Mouse (Mus musculus): ENCODE measurements around the gene Plscr3.

Gene Plscr3

DNA sequence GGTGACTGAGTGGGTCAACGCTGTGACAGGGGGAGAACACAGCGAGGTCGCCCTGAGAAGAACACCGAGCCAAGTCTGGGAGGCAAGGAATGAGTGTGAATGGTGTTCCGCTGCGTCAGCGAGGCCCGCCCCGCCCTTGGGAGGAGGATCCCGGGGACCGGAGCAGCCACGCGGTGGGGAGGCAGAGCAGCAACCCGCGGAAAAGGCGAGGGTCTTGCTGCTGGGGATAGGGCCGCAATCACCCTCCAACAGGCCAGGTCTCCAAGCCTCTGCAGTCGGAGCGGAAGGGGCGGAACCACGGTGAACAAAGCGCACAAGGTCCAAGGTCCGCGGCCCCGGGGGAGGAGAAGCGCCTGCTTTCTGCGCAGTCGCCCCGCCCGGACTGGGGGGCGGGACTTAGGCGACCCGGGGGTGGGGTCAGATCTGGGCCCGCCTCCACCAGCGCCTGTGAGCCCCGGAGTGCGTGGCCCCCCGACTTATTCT lies at the start of gene Plscr3:
Gene Plscr3, plus strand, starts transcription at position 179 of the 483 bp plus-strand sequence.
- peak; percentile 93 for DNase-seq (ENCODE audit: extremely low spot score, low spot score)

DNA sequence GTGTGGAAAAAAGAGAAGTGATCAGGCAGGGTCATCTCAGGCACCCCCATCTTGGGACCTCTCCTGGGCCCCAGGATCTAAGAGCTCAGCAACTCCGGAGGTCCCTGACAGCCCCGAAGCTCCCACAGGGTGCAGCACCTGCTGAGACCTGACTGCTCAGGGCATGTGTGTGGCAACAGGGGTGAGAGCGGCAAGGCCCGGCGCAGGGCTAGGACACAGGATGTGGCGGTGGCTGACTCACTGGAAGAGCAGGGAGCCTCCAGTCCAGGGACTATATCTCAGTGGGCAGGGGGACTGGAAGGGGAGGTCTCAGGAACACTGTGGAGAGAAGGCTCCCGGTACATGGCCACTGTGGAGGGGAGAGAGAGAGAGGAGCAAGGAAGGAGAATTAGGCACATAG lies 48.3 kb upstream of the Plscr3 start:
- no peak for DNase-seq (ENCODE audit: extremely low spot score, low spot score)

DNA sequence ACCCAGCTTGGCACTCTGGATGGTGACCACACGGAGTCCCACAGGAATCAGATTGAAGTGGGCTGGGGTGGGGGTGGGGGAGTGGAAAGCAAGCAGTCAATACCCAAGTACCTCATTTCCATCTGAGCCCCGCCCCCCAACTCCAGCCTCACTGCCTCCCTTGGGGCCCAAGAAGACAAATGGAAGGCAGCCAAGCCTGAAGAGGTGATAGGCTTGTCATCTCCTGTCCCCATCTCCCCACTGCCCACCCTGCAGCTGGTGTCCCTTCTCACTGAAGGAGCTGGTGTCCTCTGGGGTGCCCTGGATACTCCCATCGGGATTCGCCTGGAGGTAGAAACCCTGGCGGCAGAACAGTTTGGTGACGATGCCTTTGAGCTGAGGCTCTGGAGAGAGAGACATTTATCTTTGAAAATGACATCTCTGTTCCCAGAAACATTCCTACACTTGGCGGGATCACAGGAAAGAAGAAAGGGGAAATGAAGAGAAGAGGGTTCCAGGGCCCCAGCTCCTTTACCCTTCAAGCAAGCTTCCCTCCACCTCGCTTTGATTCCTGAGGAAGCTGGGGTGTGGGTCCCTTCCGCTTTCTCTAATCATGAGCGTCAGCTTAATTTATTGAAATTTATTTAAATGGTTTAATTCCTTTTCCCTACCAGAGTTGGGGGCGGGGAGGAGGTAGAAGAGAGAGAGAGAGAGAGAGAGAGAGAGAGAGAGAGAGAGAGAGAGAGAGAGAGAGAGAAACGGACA lies 46.6 kb upstream of the Plscr3 start:
- no peak for DNase-seq (ENCODE audit: extremely low spot score, low spot score)

DNA sequence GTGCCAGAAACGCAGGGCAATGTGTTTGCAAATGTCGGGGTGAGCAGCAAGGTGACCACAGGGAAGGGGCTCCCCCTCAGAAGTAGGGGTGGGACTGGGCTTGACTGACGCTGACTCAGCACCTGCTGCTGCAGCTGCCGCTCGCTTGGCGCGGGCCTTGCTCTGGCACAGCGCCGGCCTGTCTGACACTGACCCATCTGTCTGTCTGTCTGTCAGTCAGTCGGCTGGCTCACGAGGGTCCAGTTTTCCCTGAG lies 46.1 kb upstream of the Plscr3 start:
- no peak for DNase-seq (ENCODE audit: extremely low spot score, low spot score)

DNA sequence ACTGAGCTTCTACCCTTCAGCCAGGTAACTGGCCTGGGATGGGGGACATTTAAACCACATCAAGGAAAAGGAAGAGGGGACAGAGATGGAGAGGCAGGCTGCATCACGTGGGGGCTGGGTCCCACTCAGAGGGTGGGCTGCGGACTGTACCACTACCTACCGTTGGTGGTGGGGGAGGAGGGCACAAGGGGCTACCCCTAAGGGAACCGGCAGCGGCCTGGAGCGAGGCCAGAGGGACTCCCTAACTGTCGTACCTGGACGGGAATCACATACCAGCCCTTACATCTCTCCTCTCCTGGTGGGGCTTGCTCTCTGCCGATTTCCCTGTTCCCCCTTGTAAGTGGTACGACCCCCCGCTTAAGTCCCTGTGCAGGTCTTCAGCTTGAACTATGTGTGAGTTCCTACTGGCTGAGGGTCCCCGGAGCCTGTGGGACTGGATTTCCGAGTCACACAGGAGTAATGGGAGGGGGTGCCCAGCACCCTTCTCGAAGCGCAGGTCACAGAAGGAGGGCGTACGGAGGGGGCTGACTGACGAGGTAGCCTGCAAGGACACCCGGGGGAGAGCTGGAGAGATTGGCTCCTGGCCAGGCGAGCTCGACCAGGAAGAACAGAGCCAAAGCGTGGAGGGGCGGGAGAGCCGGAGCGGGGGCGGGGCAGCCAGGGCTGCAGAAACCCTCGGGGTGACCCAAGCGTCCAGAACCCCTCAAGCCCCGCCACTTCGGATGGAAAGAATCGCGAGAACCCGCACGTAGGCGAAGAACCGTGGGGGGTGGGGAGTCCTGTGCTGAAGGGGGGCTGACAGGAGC lies 45.6 kb upstream of the Plscr3 start:
- DNase-seq (ENCODE audit: extremely low spot score, low spot score) = peak; percentile 88

DNA sequence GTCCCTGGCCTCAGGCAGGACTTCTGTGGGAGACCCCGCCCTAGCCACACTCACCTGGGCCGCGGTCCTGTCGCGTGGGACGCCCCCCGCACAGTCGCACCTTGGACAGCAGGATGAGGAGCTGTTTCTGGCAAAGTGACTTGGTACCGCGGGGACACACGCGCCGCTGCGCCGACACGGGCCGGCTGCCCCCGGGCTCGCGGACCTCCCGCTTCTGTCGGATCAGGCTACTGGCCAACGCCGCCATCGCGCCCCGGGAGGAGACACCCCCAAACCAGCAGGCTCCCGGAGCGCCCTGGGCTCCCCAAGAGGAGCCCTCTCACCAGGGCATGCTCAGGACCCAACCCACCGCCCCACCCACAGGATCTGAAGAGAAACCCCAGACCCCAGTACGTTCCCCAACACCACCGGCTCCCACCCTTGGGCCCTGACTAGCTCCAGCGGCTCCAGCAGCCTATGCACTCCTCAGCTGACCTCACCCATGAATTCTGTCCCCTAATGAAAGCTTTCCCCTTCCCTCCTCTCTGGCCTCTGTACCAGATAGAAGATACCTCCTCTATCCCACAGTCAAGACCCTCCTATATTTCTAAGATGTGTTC lies 44.7 kb upstream of the Plscr3 start, which contains the start of gene Fgf11:
Gene Fgf11, minus strand, starts transcription at position 479 of the 599 bp plus-strand sequence.
- peak; percentile 32 for DNase-seq (ENCODE audit: extremely low spot score, low spot score)

DNA sequence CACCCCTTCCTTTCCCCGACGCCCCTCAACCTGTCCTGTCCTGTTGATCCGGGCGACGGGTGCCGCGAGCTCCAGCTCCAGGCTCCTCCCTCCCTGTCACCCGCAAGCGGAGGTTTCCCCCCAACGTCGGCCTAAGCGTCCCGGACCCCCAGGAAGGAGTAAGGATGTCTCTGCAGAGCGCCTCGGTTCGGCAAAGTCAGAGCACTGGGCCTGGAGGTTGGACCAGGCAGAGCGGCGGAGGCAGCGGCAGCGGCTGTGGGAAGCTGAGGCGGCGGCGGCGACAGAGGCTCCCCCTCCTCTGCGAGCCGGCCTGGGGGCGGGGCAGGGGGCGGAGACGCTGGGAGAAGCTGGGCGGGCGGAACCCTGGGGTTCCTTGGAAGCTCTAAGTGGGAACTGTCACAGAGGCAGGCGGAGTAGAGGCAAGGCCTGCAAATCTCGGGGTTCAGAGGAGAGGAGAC lies 43.5 kb upstream of the Plscr3 start:
- DNase-seq (ENCODE audit: extremely low spot score, low spot score) = peak; percentile 77

DNA sequence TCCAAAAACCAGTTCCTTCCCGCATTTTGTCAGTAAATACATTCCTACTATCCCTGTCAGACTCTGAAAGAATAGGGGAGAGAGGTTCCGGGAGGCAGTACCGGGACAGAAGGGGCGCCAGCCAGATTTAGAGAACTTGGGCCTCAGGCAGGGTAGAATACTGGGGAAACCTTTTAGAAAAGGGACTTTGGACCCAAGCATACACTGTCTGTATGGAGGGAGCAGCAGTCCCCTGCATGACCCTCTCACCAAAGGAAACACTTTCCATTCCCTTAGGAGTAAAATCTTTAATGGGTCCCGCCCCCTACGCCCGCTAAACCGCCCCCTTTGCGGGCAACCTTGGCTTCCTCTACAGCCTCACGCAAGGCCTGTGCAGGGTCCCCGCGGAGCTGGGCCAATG lies 42.8 kb upstream of the Plscr3 start:
- no peak for DNase-seq (ENCODE audit: extremely low spot score, low spot score)

DNA sequence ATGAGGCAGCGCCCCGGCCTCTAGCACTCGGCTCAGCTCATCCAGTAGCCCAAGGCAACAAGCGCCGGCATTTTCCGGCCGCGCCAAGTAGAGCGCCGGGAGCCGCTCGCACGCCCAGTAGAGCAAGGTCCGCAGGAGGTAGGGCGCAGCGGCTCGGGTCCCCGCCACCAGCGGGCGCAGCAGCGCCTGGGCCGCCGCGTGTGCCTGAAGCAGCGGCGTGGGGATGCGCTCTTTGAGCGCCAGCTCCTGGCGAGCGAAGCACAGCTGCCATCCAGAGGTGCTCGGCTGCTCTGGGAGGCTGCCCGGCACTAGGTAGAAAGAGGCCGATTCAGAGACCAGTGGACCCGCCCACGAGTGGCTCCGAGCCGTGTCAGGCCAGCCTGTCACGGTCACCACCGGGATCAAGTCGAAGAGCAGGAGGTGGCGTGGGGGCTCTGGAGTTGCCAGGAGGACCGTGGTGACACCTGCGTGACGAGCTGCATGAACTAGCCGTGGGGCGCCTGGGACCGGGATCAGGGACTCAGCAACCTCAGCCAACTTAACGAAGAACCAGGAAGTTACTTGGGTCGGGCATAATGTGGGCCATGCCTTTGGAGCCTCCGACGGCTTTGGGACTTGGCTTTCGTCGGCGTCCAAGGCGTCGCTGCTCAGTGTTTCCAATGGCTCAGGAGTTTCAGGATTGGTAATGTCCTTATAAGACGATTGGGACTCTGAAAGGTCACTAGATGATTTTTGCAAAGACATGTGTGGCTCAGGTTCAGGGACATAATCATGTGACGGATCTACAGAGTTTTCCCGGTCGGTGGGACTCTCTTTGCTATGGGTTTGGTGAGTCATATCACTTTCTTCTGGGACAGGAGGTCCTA lies 42.2 kb upstream of the Plscr3 start:
- DNase-seq (ENCODE audit: extremely low spot score, low spot score) = peak; percentile 70

DNA sequence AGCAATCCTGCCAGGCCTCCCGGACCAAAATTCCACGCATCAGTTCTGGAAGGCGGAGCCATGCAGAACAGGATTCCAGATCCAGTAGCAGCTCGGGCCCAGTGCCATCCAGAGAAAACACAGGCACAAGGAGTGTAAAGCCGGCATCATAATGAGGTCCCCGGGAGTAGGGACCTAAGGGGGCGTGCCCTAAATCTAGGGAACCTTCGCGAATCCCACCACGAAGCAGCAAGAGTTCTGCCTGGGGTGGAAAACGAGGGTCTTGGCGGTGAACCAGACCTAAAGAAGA lies 41.6 kb upstream of the Plscr3 start:
- DNase-seq (ENCODE audit: extremely low spot score, low spot score) = peak; percentile 30

DNA sequence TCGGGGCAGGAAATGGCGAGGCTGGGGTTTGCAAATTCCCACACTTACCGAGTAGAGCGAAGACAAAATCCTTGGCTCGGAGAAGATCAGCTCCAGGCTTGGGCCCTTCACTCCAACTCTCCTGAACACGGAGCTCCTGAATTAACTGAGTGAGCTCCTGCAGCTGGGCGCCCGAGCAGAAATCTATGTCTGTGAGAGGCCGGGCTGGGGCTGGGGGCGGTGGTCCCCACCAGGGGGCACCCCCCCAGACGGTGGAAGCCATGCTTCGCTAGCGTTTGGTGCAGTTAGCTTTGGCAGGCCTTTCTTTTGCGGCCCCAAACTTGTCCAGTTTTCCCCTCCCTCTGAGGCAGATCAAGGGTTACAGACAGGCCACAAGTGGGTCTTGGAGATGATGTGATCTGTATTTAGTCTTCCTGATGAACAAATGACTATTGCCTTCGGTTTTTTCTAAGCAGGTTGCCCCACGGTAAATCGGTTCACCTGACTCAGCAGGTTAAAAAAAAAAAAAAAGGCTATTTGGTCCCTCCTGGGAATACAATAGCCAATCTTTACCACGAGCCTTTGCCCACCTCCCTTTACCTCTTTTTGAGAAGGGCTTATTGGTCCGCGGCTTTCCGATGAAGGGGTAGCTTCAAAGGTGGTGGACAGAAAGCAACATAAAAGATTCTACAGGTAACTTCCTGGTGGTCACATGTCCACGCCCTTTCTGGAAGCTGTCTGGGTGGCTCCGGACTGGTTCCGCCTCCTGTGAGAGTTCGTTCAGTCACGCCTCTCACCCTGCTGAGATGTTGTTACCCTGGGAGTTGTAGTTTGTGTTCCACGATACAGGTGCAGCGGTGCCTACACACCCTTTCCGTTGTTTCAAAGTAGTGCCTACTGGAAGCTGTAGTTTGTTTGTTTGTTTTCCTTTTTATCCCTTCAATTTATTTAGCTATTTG lies 40.9 kb upstream of the Plscr3 start, which contains the start of gene Tmem102:
Gene Tmem102, minus strand, starts transcription at position 653 of the 938 bp plus-strand sequence.
- DNase-seq (ENCODE audit: extremely low spot score, low spot score) = no peak

DNA sequence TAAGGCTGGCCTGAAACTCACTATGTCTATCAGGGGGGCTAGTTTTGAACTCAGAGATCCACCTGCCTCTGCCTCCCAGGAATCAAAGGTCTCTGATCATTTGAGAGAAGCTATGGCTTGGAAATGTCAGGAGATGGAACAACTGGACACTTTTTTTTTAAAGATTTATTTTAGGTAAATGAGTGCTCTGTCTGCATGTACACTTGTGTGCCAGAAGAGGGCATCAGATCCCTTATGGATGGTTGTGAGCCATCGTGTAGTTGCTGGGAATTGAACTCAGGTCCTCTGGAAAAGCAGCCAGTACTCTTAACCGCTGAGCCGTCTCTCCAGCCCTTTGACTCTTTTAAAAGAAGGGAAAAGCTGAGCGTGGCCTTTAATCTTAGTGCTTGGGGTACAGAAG lies 39.8 kb upstream of the Plscr3 start:
- DNase-seq (ENCODE audit: extremely low spot score, low spot score) = no peak

DNA sequence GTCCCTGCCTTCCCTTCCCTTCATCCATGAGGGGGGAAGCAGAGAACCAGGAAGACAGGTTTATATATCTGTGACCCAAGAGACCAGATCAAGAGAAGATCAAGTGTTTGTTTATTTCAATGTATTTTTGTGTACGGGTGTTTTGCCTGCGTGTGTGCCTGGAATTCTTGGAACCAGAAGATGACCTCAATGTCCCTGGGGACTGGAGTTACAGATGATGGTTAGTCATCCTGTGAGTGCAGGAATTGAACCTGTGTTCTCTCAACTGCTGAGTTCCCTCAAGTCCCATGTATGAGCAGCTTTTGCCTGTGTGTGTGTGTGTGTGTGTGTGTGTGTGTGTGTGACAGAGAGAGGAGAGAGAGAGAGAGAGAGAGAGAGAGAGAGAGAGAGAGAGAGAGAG lies 38.5 kb upstream of the Plscr3 start:
- no peak for DNase-seq (ENCODE audit: extremely low spot score, low spot score)

DNA sequence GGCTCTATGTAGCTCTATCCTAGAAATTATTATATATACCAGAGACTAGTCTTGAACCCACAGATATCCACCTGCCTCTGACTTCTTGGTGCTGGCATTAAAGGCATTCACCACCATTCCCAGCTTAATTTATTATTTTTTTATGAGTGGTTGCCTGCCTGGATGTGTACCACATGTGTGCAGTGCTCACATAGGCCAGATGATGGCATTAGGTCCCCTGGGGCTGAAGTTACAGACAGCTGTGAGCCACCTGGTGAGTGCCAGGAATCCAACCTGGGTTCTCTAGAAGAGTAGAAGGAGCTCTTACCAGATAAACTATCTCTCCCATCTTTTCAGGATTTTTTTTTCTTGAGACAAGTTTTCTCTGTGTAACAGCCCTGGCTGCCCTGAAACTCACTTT lies 35.9 kb upstream of the Plscr3 start:
- no peak for DNase-seq (ENCODE audit: extremely low spot score, low spot score)

DNA sequence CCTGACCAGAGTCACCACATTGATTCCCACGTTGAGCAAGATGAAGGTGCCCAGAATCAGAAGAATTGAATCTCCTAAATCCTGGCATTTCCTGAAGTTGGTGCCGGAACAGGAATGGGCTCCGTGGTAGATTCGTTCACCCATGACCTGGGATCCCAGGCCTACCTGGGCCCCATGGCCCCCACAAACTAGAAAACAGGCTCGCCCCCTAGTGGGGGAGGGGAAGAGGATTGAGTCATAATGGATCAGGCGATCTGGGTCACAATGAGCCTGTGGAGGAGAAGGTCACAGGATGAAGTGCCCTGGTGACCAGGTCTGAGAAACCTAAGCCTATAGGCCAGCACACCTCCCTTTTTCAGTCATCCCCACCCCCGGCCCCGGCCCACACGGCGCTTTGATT lies 31.0 kb upstream of the Plscr3 start, which contains the start of gene Gm39566:
Gene Gm39566, minus strand, starts transcription at position 144 of the 400 bp plus-strand sequence.
- no peak for DNase-seq (ENCODE audit: extremely low spot score, low spot score)

DNA sequence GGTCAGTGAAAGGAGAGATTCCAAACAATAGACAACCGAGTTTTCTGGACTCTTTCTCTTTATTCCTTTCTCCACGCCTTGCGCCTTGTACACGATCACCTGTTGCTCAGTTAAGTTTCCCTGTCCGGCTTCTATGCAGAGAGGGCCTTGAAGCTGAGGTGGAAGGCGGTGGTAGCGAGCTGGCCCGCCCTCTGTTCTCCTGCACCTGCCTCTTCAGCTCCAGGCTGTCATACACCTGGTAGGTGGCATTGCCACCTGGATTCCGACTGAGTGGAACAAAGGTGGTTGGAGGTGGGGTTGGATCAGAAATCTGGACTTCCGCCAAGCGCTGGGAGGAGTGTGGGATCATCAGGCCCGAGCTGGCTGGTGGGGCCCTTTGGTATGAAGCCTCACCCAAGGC lies 29.7 kb upstream of the Plscr3 start:
- DNase-seq (ENCODE audit: extremely low spot score, low spot score) = no peak

DNA sequence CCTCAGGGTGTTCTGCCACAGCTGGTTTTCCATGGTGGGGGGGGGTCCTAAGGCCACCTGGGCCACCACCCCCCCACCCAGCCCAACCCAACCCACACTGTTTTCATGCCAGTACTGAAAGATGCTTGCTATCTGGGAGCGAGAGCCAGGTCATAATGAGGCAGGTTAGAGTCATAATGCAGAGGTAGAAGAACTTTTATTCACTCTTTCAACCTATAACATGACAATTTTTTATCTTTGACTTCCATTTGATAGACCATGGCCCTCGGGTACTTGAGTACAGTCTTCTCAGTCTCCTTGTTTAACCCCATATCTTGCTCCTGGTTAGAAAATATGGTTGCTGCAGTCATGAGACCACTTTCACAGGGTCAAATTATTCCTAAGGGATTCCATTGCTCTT lies 27.8 kb upstream of the Plscr3 start, which contains the start of gene Spem2:
Gene Spem2, minus strand, starts transcription at position 101 of the 400 bp plus-strand sequence.
- no peak for DNase-seq (ENCODE audit: extremely low spot score, low spot score)

DNA sequence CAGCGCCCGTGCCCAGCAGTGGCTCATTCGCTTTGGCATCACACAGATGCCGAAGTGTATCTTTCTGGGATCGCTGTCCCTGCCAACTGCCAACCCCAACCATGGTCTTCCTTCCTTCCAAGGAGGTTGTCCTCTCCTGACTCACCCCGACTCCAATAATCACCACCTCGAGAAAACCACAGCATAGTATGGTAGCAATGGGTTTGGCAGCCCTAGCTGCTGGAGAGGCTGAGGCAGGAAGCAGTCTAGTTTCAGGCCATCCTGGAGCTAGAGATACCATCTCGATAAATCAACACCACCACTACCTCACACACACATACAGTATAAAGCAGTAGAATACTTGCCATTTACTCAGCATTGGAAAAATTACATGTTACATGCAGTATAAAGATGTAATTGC lies 27.3 kb upstream of the Plscr3 start:
- no peak for DNase-seq (ENCODE audit: extremely low spot score, low spot score)

DNA sequence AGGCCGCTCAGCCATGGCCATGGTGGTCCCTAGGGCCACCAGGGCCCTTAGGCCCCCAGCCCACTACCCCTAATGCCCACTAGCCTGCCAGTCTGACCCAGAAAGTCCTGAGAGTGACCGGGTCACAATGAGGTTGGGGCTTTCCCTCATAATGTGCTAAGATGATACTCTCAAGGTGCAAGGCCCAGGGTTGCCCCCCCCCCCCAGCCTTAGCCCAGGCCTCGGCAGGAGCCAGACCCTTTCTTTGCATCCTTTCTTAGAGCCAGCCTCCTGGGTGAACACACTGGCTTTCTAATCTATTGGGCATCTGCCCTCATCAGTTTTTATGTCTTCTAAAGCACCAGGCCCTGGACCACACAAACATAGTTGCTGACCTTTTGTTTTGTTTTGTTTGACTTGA lies 24.1 kb upstream of the Plscr3 start, which contains the start of gene Spem1:
Gene Spem1, minus strand, starts transcription at position 101 of the 400 bp plus-strand sequence.
- DNase-seq (ENCODE audit: extremely low spot score, low spot score) = no peak

DNA sequence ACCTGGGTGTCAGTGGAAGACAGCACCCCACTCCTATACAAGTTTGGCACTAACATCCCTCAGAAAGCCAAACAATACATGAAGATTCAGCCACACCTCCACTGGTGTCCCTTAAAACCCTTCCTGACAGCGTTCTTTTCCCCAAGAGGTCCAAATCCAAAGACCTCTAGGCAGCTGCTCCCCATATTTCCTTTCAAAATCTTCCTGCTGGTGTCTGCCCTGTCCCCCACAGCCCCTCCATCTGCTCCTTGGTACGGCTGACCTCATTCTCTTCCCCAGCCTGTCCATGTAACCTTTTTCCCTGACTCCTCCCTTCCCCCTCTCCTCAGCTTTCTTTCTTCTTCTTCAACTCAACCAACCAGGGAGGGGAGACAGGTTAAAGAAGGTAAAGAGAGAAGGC lies 22.7 kb upstream of the Plscr3 start:
- DNase-seq (ENCODE audit: extremely low spot score, low spot score) = no peak
